Mouse (Mus musculus) MEL (cell line): Measurements from ENCODE around the gene Odf4.
A peak's percentile ranks its signal among the peaks of the same experiment; 100 is the strongest.

Experiments used
- BHLHE40 ChIP-seq: IDR thresholded peaks from 2 replicates; pipeline ENCODE4 v1.6.1; 2012; ENCODE audit warnings: low read depth, mild to moderate bottlenecking, inconsistent platforms, low read length, improper control_type of control experiment, borderline replicate concordance
- CTCF ChIP-seq, 3 experiments: IDR thresholded peaks in 2 of 3; conservative IDR thresholded peaks in 1 of 3; 2 replicates each; pipeline ENCODE4 v1.5.1; 2011 to 2012; ENCODE audit warnings: low read length in 3 of 3, low read depth in 2 of 3, mild to moderate bottlenecking in 2 of 3, improper control_type of control experiment in 1 of 3, inconsistent platforms in 1 of 3, mixed read lengths in 1 of 3, moderate library complexity in 1 of 3; ENCODE audit not compliant: control insufficient read depth in 1 of 3, insufficient read depth in 1 of 3, poor library complexity in 1 of 3, severe bottlenecking in 1 of 3
- EP300 ChIP-seq, 2 experiments: IDR thresholded peaks; 2 replicates each; pipeline ENCODE4 v1.6.1; 2011; ENCODE audit warnings: improper control_type of control experiment in 2 of 2, low read length in 2 of 2, low read depth in 1 of 2, mild to moderate bottlenecking in 1 of 2
- HCFC1 ChIP-seq: IDR thresholded peaks from 2 replicates; pipeline ENCODE4 v1.6.1; 2012; ENCODE audit warnings: low read depth, mild to moderate bottlenecking, inconsistent platforms, low read length, improper control_type of control experiment, moderate library complexity
- MAX ChIP-seq: IDR thresholded peaks from 2 replicates; pipeline ENCODE4 v1.6.1; 2011; ENCODE audit warnings: low read length, improper control_type of control experiment
- MAZ ChIP-seq: IDR thresholded peaks from 2 replicates; pipeline ENCODE4 v1.6.1; 2012; ENCODE audit warnings: low read depth, mild to moderate bottlenecking, inconsistent platforms, low read length, improper control_type of control experiment
- NELFE ChIP-seq: IDR thresholded peaks from 2 replicates; pipeline ENCODE4 v1.6.1; 2011; ENCODE audit warnings: low read depth, low read length, improper control_type of control experiment
- POLR2A ChIP-seq, 2 experiments: IDR thresholded peaks; 2 replicates each; pipeline ENCODE4 v1.6.1; 2011 to 2012; ENCODE audit warnings: low read length in 2 of 2, mild to moderate bottlenecking in 2 of 2, control low read depth in 1 of 2, improper control_type of control experiment in 1 of 2, low read depth in 1 of 2, moderate library complexity in 1 of 2; ENCODE audit not compliant: control insufficient read depth in 1 of 2, insufficient read depth in 1 of 2, poor library complexity in 1 of 2
- TCF12 ChIP-seq: IDR thresholded peaks from 2 replicates; pipeline ENCODE4 v1.6.1; 2014; ENCODE audit warnings: low read depth, mild to moderate bottlenecking, inconsistent platforms, low read length, improper control_type of control experiment, moderate library complexity
- ZMIZ1 ChIP-seq: IDR thresholded peaks from 2 replicates; pipeline ENCODE4 v1.6.1; 2012; ENCODE audit warnings: low read depth, mild to moderate bottlenecking, inconsistent platforms, low read length, improper control_type of control experiment, moderate library complexity

GRCm38 (mm10) chr11:68902823-68903222 lies 24.1 kb downstream of the Odf4 start:
- TF ChIP-seq CTCF (IDR thresholded peaks at IDR 0.05 in 2 of 3, conservative IDR thresholded peaks at IDR 0.05 in 1 of 3; ENCODE audit: control insufficient read depth in 1 of 3, insufficient read depth in 1 of 3, low read depth in 2 of 3, low read length in 3 of 3, poor library complexity in 1 of 3, severe bottlenecking in 1 of 3) (no peak), POLR2A (IDR thresholded peaks at IDR 0.05; ENCODE audit: control insufficient read depth in 1 of 2, insufficient read depth in 1 of 2, low read depth in 1 of 2, low read length in 2 of 2, poor library complexity in 1 of 2) (peak in 1 of 2 experiments; percentile 29; a peak in 1 of 4 replicates), BHLHE40 (no peak), EP300 (IDR thresholded peaks at IDR 0.05; ENCODE audit: low read depth in 1 of 2, low read length in 2 of 2) (no peak), HCFC1 (no peak), MAZ (no peak), ZMIZ1 (no peak), MAX (no peak), TCF12 (no peak), NELFE (no peak; the same call in 1 of the 2 replicates)
